Mouse (Mus musculus) urinary bladder, adult 18-20 months (tissue): Measurements from ENCODE around the gene Lrat.

Experiments
- DNase-seq, 2 experiments: peaks; one replicate each; pipeline ENCODE4 v3.0.0; 2022; ENCODE audit warnings: low spot score in 2 of 2, mixed read lengths in 2 of 2

Lrat gene

DNA sequence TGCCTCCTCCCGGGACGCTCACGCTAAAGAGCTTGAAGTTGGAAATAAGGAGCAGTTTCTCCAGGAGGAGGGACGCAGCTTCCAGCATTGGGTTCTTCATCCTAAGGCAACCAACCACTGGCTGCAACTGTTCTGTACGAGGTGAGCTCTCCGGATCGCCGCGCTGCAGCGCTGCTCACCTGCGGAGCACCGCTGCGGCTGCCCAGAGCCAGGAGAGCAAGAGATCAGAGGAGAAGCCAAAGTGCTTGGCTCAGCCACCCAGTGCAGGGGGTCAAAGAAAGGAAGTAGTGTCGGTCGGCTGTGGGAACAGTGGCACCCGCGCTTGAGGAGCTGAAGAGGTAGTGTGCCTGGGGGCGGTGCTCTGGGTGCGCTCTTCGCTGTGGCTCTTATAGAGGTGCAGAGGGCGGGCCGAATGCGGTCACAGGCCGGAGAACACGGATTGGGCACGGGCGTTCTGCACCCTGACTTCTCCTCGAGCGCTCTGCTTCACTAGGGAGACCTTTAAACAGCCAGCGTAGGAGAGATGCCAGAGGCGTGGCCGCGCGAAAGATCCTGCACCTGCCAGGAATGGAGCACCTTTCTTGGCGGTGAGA lies at the start of gene Lrat:
Gene Lrat, minus strand, starts transcription at position 361 of the 593 bp plus-strand sequence.
- DNase-seq, result peak in 1 of 2 experiments; percentile 15

DNA sequence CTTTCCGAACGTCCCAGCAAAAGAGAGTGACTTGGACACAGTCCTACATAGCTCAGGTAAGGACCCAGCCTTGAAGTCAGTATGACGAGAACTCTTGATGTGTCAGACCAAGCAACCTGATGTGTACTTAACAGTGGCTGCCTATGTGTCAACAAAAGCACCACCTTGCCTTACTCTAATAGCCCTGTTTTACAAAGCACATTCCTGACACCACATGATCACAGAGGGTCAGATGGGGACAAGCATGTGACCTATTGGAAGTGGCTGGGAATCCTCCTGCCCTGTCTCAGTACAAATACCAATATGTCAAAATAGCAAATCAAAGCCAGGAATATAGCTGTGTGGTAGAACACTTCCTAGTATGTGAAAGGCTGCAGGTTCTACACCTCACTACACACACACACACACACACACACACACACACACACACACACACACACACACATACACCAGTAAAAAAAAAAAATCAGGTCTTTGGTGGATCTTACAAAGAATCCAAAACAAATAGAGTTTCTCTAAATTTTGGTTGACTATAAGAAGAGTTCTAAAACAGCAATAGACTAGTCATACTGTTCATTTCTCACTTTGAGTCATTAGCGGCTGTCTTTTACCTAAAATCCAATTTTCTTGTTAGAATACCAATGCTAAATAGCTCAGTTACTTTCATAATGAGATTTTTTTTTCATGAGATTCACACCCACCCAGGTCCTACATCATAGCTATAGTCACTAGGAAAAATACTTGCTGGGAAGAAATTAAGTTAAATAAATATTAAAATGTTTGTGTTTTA lies 48.6 kb upstream of the Lrat start:
- no peak for DNase-seq

DNA sequence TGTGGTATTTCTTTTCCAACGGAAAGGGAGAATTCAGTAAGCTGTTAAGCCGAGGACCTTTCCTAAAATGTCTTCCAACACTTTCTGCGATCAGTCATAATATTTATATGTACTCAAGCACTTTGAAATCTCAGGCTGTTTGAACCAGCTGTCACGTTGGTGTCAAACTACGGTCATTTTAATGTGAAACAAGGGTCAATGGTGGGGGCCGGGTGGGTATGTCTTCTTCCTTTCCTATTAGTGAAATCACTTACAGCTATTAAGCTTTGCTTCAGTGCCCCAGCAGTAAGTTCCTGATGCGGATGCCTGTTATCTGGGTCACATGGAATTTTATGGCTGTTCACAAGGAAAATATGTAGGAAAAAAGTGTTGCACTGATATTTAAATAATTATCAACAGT lies 46.9 kb upstream of the Lrat start:
- no peak for DNase-seq

DNA sequence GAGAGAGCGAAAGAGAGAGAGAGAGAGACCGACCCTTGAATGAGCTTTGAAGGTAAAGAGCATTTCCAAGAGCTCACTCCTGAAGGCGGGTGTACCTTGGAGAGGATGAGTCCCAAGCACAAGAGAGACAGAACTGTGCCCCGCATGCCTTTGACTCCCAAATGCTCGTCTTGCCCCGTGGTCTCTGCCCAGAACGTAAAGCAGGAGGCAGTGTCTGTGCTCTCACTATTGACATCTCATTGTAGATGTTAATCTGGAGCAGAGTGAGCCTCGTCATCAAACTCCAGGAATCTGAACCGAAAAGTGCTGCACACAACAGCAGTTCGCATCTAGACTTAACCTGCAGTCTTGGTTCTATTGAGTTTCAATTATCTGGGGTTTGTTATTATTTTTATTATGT lies 46.4 kb upstream of the Lrat start:
- DNase-seq, result no peak

DNA sequence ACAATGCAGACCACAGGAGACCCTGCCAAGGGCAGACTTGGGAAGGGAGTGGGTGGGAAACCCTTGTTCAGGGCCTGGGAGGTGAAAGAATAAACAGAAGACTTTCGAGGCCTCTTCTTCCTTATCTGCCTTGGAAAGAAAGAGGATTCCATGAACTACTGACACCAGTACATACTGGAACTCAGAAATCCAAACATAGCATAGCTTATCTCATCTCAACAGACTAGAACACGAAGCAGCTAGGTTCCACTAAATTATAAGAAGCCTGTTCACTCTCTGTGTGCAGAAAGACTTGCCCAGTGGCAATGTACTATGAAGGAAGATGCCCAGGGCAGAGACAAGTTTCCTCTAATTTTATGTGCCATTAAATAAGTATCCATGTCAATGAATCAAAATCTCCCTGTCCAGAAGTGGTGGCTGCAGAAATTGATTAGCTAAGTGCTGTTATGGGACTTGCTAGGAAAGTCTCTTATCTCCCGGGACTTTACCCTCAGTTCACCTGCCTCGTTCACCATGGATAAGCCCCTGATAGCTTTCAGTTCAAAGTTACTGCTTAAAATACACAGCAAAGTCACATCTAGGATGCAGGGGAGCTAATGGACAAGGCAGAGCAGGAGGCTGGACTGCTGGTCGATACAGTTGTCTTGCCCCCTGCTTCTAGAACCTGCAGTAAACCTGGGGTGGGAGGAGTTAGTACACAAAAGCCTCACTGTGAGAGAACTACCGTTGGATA lies 42.8 kb upstream of the Lrat start:
- DNase-seq, result no peak

DNA sequence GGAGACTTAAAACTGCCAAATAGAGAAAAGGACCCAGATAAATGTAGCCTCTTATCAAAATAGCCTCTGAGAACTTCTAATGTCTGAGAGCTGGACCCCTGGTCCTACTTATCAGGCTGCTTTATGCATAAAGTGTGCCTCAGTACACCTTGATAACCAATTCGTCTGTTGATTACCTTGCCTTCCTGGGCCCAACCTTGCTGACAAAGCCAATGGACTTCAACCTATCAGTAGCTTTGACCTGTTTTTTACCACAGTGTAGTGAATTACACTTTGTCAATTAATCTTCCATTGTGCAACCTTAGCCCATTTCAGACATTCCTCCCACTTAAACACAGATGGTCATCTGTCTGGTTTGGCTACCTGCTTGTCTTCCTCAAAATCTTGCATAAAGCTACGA lies 24.1 kb upstream of the Lrat start:
- no peak for DNase-seq

DNA sequence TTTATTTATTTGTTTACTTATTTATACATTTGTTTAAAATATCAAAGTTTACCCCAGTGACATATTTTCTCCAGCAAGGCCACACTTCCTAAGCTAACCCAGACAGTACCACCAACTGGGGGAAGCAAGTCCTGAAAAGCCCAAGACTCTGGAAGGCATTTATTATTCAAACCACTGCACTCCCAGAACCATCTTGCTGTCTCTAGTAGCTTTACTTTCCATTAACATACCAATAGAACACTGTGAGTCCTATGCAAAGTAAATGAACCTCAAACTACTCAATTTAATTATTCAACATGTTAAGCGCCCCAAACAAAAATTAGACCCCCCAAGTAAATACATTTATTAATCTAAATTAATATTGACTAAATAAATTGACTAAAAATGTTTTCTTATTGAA lies 11.9 kb upstream of the Lrat start:
- no peak for DNase-seq

DNA sequence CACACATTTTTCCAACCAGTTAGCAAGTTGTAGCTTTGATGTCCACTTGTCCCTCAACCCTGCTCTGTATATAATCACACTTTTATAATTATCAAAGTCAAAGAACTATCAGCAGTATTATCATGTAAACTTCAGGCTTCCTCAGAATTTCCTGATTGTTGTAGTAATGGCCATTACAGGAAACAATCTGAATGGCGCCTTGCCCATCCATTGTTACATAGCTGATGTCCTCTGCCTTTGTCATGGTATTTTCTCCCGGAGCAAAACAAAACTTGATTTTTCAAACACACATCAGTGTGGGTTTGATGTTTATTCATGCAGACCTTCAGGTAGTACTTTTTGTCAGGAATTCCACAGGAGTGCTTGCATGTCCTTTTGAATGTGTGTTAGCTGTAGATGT lies 4.9 kb upstream of the Lrat start:
- DNase-seq, result no peak

DNA sequence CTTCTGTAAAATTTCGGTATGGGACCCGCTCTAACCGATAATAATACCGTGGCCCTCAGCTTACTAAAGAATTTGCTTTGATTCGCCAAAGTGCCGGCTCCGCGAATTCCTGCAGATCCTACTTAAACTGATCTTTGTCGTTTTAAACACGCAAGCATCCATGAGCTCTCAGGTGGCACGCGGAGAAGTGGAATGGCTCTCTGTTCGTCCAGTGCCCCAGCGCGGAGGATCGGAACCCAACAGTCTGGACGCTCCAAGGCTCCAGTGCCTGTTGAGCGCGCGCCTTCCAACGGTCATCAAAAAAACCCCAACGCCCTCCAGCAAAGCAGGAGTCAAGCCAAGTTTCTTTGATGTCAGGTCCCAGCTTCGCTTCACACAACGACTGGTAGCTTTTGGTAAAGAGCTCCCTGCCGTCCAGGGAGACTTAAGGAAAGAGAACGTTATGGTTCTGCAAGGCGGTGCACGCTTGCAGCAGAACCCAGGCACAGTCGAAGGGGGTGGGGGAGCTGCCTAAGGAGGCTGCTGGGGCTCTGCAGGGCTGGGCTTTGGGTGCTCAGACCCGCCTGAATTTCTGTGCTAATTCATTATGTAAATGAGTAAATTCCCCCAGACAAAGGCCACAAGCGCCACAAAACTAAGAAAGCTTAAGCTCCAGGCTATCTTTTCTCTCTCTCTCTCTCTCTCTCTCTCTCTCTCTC lies 587 bp upstream of the Lrat start:
- no peak for DNase-seq

DNA sequence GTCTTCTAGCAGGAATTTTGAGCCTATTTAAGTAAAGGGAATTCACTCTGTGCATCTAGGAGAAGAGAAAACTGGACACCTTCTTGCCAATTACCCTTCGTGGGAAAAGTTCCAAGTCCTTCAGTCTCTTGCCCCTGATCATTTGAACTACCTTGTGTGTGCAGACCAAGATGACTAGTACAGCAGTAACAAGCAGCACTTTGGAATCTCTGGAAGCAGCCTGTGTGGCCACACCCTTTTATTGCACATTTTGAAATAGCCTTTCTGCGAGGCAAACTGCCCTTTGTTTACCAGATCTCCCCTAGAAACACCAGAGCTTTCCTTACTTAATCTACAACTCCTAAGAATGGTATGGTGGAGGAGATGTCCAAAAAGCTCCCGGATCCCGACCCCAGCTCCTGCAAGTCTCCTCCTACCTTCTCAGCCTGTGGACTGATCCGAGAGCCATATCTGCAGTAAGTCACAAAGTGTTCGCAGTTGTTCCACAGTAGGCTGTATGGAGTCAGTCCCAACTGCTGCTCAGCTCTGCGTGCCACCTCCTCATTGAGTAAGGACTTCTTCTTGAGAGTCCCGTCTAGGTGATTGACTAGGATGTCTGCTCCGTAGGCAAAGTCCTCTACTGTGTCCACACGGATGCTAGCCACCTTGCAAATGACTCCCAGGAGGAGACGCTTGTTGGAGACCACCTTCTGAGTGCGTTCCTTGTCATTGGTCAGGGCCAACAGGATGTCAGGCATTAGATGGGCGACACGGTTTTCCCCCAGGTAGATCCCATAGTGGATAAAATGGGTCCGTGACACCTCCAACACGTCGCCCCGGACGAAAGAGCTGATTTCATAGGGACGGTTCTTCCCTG lies 788 bp downstream of the Lrat start:
- DNase-seq, result peak in 1 of 2 experiments; percentile 2

DNA sequence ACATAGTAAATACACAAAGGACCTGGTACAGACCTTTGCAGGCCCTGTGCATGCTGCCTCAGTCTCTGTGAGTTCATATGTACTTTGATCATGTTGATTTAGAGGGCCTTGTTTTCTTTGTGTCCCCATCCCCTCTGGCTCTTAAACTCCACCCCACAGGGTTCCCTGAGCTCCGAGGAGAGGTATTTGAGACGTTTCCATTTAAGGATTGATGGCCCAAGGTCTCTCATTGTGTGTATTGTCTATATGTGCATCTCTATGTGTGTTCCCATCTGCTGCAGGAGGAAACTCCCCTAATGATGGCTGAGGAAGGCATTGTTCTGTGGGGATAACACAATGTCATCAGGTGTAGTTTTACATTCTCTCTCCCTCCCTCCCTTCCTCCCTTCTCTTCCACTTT lies 14.9 kb downstream of the Lrat start:
- no peak for DNase-seq

DNA sequence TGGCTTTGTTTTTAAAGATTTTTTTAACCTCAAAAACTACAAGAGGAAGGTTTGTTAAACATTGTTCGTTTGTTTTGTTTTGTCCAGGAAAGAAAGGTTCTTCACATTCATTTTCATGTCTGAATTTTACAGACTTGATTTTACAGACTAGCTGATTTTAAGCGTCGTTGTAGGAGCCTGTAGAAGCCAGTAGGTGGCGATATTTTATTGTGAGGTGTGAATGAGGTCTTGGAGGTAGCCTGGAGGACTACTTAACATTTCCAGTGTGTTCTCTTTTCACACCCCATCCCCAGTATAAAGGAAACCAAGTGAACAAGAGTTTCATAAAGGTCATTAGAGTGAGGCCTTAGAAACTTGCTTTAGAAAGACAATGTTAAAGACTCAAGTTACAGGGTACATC lies 26.5 kb downstream of the Lrat start:
- DNase-seq, result no peak

DNA sequence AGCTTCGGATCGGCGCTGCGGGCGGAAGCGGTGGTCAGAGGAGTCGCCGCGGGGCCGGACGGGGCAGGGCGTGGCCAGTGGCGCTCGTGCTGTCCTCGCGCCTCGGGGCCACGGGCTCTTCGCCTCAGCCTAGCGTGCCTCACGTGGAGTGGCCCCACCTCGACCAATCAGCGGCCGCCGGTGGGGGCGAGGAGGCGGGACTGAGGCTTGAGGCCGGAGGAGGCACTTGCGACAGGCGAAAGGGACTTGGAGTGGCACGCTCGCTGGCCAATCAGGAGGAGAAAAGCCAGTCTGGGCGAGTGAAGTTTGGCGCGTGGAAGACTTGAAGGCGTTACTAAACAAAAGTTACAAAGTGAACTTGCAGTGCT lies 27.4 kb downstream of the Lrat start, which contains the start of gene Rbm46:
Gene Rbm46, minus strand, starts transcription at position 112 of the 368 bp plus-strand sequence.
- DNase-seq, result peak; percentile 68 to 78

DNA sequence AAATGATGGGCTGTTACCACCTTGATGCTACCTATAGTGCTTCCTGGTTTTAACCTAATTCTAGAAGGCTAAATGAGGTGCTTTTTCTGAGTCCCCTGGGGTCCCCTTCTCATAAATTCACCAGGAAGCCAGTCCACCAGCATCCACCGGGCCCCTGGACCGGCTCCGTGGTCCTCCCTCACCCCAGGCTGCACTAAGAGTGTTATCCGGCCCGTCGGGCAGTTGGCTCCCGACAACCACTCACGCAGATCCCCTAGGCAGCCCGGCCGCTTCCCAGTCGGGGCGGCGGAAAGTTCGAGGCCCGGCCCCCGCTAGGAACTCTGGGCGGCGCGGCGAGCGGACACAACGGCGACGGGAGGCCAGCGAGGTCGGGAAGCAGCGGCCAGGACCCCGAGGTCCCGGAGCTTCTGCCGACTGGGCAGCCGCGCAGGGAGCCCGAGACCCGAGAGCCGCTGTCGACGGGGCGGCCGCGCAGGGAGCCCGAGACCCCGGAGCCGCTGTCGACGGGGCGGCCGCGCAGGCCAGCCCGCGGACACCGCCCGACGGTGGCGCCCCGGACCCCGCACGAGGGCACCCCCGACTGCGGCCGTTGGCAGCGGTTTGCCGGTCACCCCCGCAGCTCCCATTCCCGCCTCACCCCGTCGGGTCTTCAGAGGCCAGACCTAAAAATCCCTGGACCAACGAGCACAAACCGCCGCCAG lies 28.0 kb downstream of the Lrat start:
- no peak for DNase-seq

DNA sequence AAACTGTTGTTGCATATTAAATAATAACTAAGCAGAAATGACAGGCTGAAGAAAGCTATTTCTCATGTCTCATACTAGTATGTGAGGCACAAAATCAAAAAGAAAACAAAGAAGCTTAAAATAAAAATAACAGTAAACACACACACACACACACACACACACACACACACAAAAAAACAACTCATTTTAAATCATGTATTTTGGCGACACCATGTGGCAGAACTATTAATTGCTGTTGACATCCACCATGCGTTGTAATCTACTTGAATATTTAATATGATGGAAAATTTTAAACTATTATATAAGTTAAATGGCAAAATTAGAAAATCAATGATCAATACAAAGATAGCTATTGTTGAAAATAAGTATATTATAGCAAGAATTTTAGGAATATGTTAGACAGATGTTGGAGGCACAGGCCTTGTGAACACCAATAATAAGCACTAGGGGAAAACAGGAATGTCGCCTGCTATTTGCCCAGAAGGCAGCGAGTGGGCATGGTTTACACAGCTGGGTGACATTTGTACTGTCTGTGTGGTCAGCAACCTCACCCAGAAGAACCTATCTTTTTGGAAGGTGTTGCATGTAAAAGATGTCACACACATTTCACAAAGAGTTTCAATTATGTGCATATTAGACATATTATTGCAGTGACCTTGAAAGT lies 46.2 kb downstream of the Lrat start:
- no peak for DNase-seq
